14 mouse cellular contexts compared by ENCODE assay signal in genomic region chr5:119665739-119666138, GRCm38 (mm10). TPM values are rescaled to one million over a fixed set of nuclear protein-coding genes. Genes with fewer than 3 reads are reported as not detected.
"Had no signal": no experiment of that assay in that cellular context is flagged by ENCODE, and none has a peak within 500 bp of the region (broad histone marks: within the 10 kb centered on the region; RNA-seq: fewer than 3 reads in every experiment).

No protein-coding gene starts in this region.

- H3K4me3 ChIP-seq: layer of hippocampus, adult 2 months; liver, embryonic 13.5 days; midbrain, embryonic 12.5 days; midbrain, embryonic 15.5 days; neural tube, embryonic 13.5 days had no signal

- H3K4me2 ChIP-seq: liver, embryonic 13.5 days; midbrain, embryonic 12.5 days; midbrain, embryonic 15.5 days; neural tube, embryonic 13.5 days had no signal

- H3K36me3 ChIP-seq: liver, embryonic 13.5 days; midbrain, embryonic 12.5 days; midbrain, embryonic 15.5 days; neural tube, embryonic 13.5 days had no signal

- H3K27ac ChIP-seq: kidney, postnatal 0 days; layer of hippocampus, adult 2 months; liver, embryonic 13.5 days; midbrain, embryonic 12.5 days; midbrain, embryonic 15.5 days; neural tube, embryonic 13.5 days had no signal

- ATAC-seq: midbrain, embryonic 15.5 days had no signal

- H3K9ac ChIP-seq: liver, embryonic 13.5 days; midbrain, embryonic 12.5 days; midbrain, embryonic 15.5 days; neural tube, embryonic 13.5 days had no signal

- DNase-seq: kidney, postnatal 25 days; layer of hippocampus, adult 9-11 months; liver, embryonic 13.5 days; lung, adult 2 months; lung, postnatal 14 days; lung, postnatal 4 days; thymus, adult 18-20 months; thymus, postnatal 36 days had no signal

- H3K9me3 ChIP-seq: liver, embryonic 13.5 days; midbrain, embryonic 12.5 days; midbrain, embryonic 15.5 days; neural tube, embryonic 13.5 days had no signal

RNA-seq across cellular contexts. Expression of gene Tbx3, which starts 4.7 kb away (rescaled TPM):
- total RNA-seq: megakaryocyte progenitor cell, adult 5-6 weeks had no signal
